Mouse (Mus musculus) adrenal gland, adult 10 weeks (tissue): Measurements from ENCODE around the gene Htr1d. TPM values are rescaled to one million over a fixed set of nuclear protein-coding genes. Genes with fewer than 3 reads are reported as not detected.

ENCODE experiments used
- polyA plus RNA-seq: library from polyadenylated mRNA; stranded (reverse); fragments of 350-450 nt; fragmentation: Illumina TruSeq; extraction: RNeasy Lipid Tissue Mini Kit (QIAGEN cat#74804); gene quantifications from one replicate; pipeline ENCODE4 v1.2.3, GENCODE M21; 2014; ENCODE audit warnings: low read depth, low replicate concordance

Htr1d gene
- polyA plus RNA-seq = not detected

DNA sequence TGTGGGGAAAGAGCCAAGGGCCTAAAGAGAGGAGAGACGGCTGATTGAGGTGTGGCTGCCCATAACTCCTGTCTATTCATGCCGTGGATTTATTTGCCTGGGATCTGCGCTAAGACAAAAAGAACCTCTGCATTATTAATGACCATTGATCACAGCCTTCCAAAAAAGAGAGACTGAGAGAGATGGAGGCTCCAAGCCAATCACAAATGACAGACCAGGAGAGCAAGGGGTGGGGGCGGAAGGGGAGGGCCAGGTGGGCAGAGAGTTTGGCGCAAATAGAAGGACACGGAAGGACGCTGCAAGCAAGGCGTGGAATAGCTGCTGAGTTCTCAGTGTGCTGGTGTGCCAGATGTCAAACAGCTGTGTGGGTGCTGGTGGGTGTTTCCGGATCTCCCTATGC is at the start of gene Htr1d:
Gene Htr1d, plus strand, starts transcription at position 301 of the 400 bp plus-strand sequence.

DNA sequence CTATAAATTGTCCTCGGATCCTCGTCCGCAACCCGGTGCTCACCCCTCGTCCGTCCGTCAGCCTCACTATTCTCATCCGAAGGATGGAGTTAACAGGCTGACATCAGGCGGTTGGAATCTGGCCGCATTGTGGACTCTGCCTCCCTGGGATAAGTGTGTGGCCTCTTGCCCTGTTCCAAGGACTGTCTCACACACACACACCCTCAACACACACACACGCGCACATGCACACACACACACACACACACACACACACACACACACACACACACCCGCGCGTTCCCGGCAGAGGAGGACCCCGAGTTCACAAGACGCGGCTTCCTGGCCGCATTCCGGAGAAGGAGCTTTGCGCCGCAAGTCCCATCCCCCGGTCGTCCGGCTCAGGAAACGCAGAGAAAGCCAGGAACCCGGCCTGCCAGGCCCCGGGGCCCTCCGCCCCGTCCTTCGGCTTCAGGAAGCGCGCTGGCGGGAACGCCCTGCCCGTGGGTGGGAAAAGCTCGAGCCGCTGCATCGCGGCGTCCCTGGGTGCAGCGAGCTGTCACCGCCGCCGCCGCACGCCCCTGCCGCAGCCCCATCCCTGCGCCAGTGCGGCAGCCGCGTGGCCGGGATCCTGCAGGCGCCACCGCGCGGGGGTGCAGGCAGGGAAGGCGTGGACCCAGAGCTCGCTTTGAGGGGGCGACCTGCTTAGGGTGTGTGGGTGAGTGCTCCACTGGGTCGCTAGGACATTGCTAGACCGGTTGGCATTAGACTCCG is 38.9 kb downstream of the Htr1d start, which contains the start of gene 6030445D17Rik:
Gene 6030445D17Rik, plus strand, starts transcription at position 165 of the 753 bp plus-strand sequence.

DNA sequence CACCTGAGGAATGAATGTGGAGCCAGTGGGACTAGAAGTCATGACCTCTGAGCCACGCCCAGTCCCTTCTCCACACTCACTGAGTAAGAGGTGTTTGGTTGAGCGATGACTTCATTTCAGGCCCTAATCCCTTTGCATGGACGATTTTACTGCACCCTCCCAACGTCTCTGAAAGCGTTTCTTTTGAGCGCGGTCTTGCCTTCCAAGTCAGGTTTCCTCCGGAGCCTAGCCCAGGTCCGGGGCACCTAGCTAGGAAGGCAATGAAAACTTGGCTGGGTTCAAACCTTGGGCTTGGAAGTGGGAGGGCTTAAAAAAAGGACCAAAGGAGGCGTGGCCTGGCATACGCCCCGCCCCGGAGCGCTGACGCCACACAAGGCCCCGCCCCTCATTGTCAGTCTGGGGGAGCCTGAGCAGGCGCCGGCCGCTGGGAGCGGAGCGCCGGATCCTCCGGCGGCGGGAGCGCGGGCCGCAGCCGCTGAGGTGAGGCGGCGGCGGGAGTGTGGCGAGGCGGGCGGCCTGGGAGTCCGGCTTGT is 46.1 kb downstream of the Htr1d start, which contains the start of gene Luzp1:
Gene Luzp1, plus strand, starts transcription at position 391 of the 533 bp plus-strand sequence.

Other genes with a start within 250 kb of the Htr1d start
- 0.29 TPM for gene Asap3, start 217.2 kb upstream of the Htr1d start, polyA plus RNA-seq
- 1.6 TPM for gene Tcea3, start 175.8 kb upstream of the Htr1d start, polyA plus RNA-seq
- 6.8 TPM for gene Zfp46, start 138.8 kb upstream of the Htr1d start, polyA plus RNA-seq
- 149 TPM for gene Hnrnpr, start 112.6 kb upstream of the Htr1d start, polyA plus RNA-seq
- gene 6030445D17Rik, start 38.7 kb downstream of the Htr1d start, polyA plus RNA-seq = not detected
- 43.6 TPM for gene Luzp1, start 46.2 kb downstream of the Htr1d start, polyA plus RNA-seq
- gene Kdm1a, start 179.2 kb downstream of the Htr1d start, polyA plus RNA-seq = 81.5 TPM
- not detected for gene Tex46, start 186.9 kb downstream of the Htr1d start, polyA plus RNA-seq
- not detected for gene Lactbl1, start 199.1 kb downstream of the Htr1d start, polyA plus RNA-seq